Mouse (Mus musculus) olfactory bulb, adult 2 months (tissue): ENCODE data around the gene Olfr551. TPM values are rescaled to one million over a fixed set of nuclear protein-coding genes. Genes with fewer than 3 reads are reported as not detected.

ENCODE experiments used
- H3K27ac ChIP-seq: fragments of 200-500 bp; 2 replicates; pipeline ENCODE4 v1.5.1; 2012; ENCODE audit warnings: low read depth, low read length; ENCODE audit not compliant: insufficient read depth
- H3K4me1 ChIP-seq: fragments of 200-500 bp; 2 replicates; pipeline ENCODE4 v1.6.1; 2012; ENCODE audit warnings: low read length; ENCODE audit not compliant: control insufficient read depth, insufficient read depth
- H3K4me3 ChIP-seq: fragments of 200-500 bp; 2 replicates; pipeline ENCODE4 v1.5.1; 2012; ENCODE audit warnings: mild to moderate bottlenecking, low read depth, low read length, moderate library complexity; ENCODE audit not compliant: insufficient read depth
- CTCF ChIP-seq: fragments of 200-500 bp; IDR thresholded peaks from 2 replicates; pipeline ENCODE4 v1.5.1; 2012; ENCODE audit warnings: low read depth, mild to moderate bottlenecking, low read length, moderate library complexity; ENCODE audit not compliant: insufficient read depth
- POLR2A ChIP-seq: fragments of 200-500 bp; IDR thresholded peaks from 2 replicates; pipeline ENCODE4 v1.6.1; 2012; ENCODE audit warnings: mild to moderate bottlenecking, low read depth, low read length, moderate library complexity; ENCODE audit not compliant: insufficient read depth
- WGBS: fragments of 180-500 bp; shearing (Covaris S2); methylation state at CpG from one replicate; pipeline ENCODE4 v1.1.7; 2018; 5-methylcytosine and 5-hydroxymethylcytosine counted together
- polyA plus RNA-seq: library from polyadenylated mRNA; stranded (reverse); fragments of >200 nt; gene quantifications from 2 replicates; pipeline ENCODE4 v1.2.4, GENCODE M21; 2012; ENCODE audit warnings: low replicate concordance; ENCODE audit not compliant: missing spikeins, insufficient read depth, insufficient read length

Gene Olfr551
- polyA plus RNA-seq, 1 experiment = not detected

GRCm38 (mm10) chr7:102566219-102566618, 25.5 kb downstream of the Olfr551 start:
- no peak for TF ChIP-seq CTCF
- Histone ChIP-seq H3K27ac (no peak overlapping the region), H3K4me3 (no peak overlapping the region), H3K4me1 (peaks cover 3% of the 10 kb centered on the region; the same call in 1 of the 2 replicates)
- WGBS = 88% methylated on average over 4 of the region's 4 CpGs

- Histone ChIP-seq H3K4me3 (peak within 1 kb of the TSS; percentile 56), H3K27ac (0 out of 2 replicates have a peak within 1 kb of the TSS, but pooled peaks have one; percentile 32), H3K4me1 (peaks cover 3% of the 10 kb centered on the region; the same call in 1 of the 2 replicates)
- WGBS = 20% methylated on average over 10 of the region's 10 CpGs
- no peak for TF ChIP-seq POLR2A
- no peak for TF ChIP-seq CTCF
Measured at GRCm38 (mm10) chr7:102564999-102565997, 26.4 kb downstream of the Olfr551 start, which contains the start of gene Trim21. Gene Trim21 (minus strand): TSS chr7:102565486.

DNA sequence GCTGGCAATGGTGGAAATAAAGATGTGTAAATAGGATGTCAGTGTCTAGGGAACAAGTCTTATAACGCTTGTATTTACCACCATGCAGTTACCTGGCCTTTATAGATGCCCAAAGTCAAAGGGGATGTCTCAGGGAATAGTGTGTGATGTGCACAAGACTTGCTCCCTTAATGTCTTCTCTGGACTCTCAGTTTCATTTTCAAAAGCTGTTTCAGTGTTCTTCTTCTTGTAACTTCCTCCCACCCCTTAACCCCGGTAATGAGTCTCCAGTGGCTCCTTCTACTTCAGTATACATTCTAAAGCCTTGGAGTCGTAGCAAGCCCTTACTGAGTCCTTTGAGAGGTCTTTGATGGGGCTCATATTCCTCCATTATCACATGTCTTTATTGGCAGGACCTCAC, 38.4 kb downstream of the Olfr551 start:
- 85% methylated on average over 3 of the region's 3 CpGs for WGBS
- Histone ChIP-seq H3K4me3 (no peak overlapping the region), H3K27ac (no peak overlapping the region), H3K4me1 (no peaks in the 10 kb centered on the region)
- no peak for TF ChIP-seq CTCF

DNA sequence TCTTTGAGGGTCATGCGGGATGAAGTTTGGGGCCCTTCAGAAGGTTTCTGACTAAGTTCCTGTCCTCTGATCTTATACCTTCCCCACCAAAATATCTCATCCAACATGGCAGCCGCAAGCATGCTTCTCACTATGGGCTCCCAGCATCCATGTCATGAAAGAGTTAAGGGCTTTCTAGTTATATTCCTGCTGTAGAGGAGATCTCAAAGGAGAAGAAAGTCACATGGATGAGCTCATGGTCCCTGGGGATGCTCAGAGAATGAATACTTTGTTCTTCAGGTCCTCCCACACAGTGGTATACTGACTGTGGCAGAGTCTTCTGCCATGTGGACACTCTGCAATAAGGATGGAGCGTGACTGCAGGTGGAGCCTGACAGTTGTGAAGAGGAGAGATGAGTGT, 42.1 kb downstream of the Olfr551 start, which contains the start of gene Olfr549:
TSS of gene Olfr549 (plus strand) at position 301 of the 400 bp plus-strand sequence.
- Histone ChIP-seq H3K27ac (no peak within 1 kb of the TSS), H3K4me1 (no peaks in the 10 kb centered on the region), H3K4me3 (no peak within 1 kb of the TSS)
- TF ChIP-seq POLR2A (no peak), CTCF (no peak)
- WGBS = 96% methylated on average over 3 of the region's 3 CpGs

- WGBS = 75% methylated on average over 3 of the region's 3 CpGs
- TF ChIP-seq CTCF (no peak), POLR2A (no peak)
- H3K4me3 ChIP-seq = no peak overlapping the region
- no peak overlapping the region for H3K27ac ChIP-seq
- no peaks in the 10 kb centered on the region for H3K4me1 ChIP-seq
Measured at GRCm38 (mm10) chr7:102541251-102541650, 50.4 kb downstream of the Olfr551 start.

DNA sequence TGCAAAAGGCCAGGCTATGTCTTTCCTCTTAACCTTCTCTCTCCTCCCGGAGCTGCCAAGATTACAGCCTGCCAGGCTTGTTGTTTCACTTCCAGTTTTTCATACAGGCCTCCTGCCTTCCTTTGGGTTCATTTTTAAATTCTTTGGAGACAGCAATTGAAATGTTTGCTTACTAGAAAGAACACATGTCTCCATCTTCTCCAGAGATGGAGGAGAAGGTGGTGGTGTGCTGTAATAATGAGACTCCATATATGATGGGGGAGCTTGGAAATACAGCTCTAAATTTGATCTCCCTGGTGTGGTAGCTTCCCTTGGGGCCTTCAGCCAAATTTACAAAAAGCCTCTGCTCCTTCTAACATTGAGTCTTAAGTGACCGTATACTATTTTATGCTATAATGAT, 51.1 kb downstream of the Olfr551 start, which contains the start of gene Olfr548-ps1:
TSS of gene Olfr548-ps1 (plus strand) at position 301 of the 400 bp plus-strand sequence.
- TF ChIP-seq CTCF = no peak
- TF ChIP-seq POLR2A = no peak
- Histone ChIP-seq H3K4me1 (no peaks in the 10 kb centered on the region), H3K4me3 (no peak within 1 kb of the TSS), H3K27ac (no peak within 1 kb of the TSS)
- 78% methylated on average over 2 of the region's 2 CpGs for WGBS

- TF ChIP-seq POLR2A (no peak), CTCF (no peak)
- Histone ChIP-seq H3K4me1 (no peaks in the 10 kb centered on the region), H3K4me3 (no peak within 1 kb of the TSS), H3K27ac (no peak within 1 kb of the TSS)
- WGBS = 80% methylated on average over 1 of the region's 1 CpGs
Measured at GRCm38 (mm10) chr7:102534449-102534848, 57.2 kb downstream of the Olfr551 start, which contains the start of gene Olfr547. Gene Olfr547 (plus strand): TSS chr7:102534749.

Other genes starting within 250 kb of the Olfr551 start
- gene Rrm1, start 150.2 kb downstream of the Olfr551 start, polyA plus RNA-seq = not detected in 2 replicates
- not detected in 2 replicates for gene Olfr543, start 110.2 kb downstream of the Olfr551 start, polyA plus RNA-seq
- gene Olfr544, start 103.6 kb downstream of the Olfr551 start, polyA plus RNA-seq = not detected in 2 replicates
- not detected in 2 replicates for gene Olfr545, start 92.3 kb downstream of the Olfr551 start, polyA plus RNA-seq
- gene Olfr547, start 57.1 kb downstream of the Olfr551 start, polyA plus RNA-seq = not detected in 2 replicates
- gene Olfr548-ps1, start 51.0 kb downstream of the Olfr551 start, polyA plus RNA-seq = not detected in 2 replicates
- not detected in 2 replicates for gene Olfr549, start 42.0 kb downstream of the Olfr551 start, polyA plus RNA-seq
- not detected in 2 replicates for gene Trim21, start 26.4 kb downstream of the Olfr551 start, polyA plus RNA-seq
- gene Olfr550, start 20.4 kb downstream of the Olfr551 start, polyA plus RNA-seq = not detected in 2 replicates
- gene Olfr552, start 5.9 kb upstream of the Olfr551 start, polyA plus RNA-seq = not detected in 2 replicates
- gene Olfr553, start 26.3 kb upstream of the Olfr551 start, polyA plus RNA-seq = not detected in 2 replicates
- not detected in 2 replicates for gene Olfr554, start 46.5 kb upstream of the Olfr551 start, polyA plus RNA-seq
- not detected in 2 replicates for gene Olfr555, start 66.9 kb upstream of the Olfr551 start, polyA plus RNA-seq
- gene Olfr556, start 73.0 kb upstream of the Olfr551 start, polyA plus RNA-seq = not detected in 2 replicates
- gene Trim68, start 95.4 kb upstream of the Olfr551 start, polyA plus RNA-seq = not detected in 2 replicates
- not detected in 2 replicates for gene Olfr557, start 104.0 kb upstream of the Olfr551 start, polyA plus RNA-seq
- not detected in 2 replicates for gene Olfr558, start 110.3 kb upstream of the Olfr551 start, polyA plus RNA-seq
- gene Olfr33, start 127.2 kb upstream of the Olfr551 start, polyA plus RNA-seq = not detected in 2 replicates
- gene Olfr559, start 135.6 kb upstream of the Olfr551 start, polyA plus RNA-seq = not detected in 2 replicates
- not detected in 2 replicates for gene Olfr560, start 167.5 kb upstream of the Olfr551 start, polyA plus RNA-seq
- gene Olfr78, start 167.6 kb upstream of the Olfr551 start, polyA plus RNA-seq = not detected in 2 replicates
- gene Olfr561, start 179.3 kb upstream of the Olfr551 start, polyA plus RNA-seq = not detected in 2 replicates
- not detected in 2 replicates for gene Olfr564, start 211.6 kb upstream of the Olfr551 start, polyA plus RNA-seq